19 mouse cellular contexts compared by ENCODE assay signal in genomic region chr16:57417017-57417416, GRCm38 (mm10).
DNase-seq lines count a peak whose midpoint lies in the region; ATAC-seq and TF ChIP-seq lines count a peak whose summit lies in the region.
"Had no signal": no experiment of that assay in that cellular context is flagged by ENCODE, and none has a peak within 500 bp of the region (broad histone marks: within the 10 kb centered on the region; RNA-seq: fewer than 3 reads in every experiment).

No protein-coding gene starts in this region.

- no peak for TF ChIP-seq CTCF in heart, postnatal 0 days (IDR thresholded peaks at IDR 0.05; ENCODE audit: low read depth)

- no peak for DNase-seq in heart, postnatal 14 days
- DNase-seq in heart, postnatal 0 days (ENCODE audit: low spot score): no peak
- DNase-seq in heart, adult 8-10 months (ENCODE audit: low spot score): no peak
- peak; percentile 20 for DNase-seq in testis, postnatal 10 days (ENCODE audit: low spot score)
- DNase-seq in testis, postnatal 14 days (ENCODE audit: low spot score): no peak
- DNase-seq: adrenal gland, postnatal 10 days; cerebellum, adult 11 months; cerebellum, adult 8-10 months; cerebellum, postnatal 14 days; embryo, embryonic 11 days; gastrocnemius, postnatal 36 days; heart, postnatal 10 days; kidney, adult 11 months; kidney, adult 9 months had no signal

- peak overlapping the region; percentile 58 for H3K27ac ChIP-seq in heart, embryonic 13.5 days (replicated peaks)
- no peak overlapping the region for H3K27ac ChIP-seq in heart, postnatal 0 days (ENCODE audit: low read depth)
- H3K27ac ChIP-seq in hindbrain, embryonic 12.5 days: no peak overlapping the region
- H3K27ac ChIP-seq: embryonic facial prominence, embryonic 15.5 days; forebrain, embryonic 15.5 days; hindbrain, postnatal 0 days had no signal

- H3K9ac ChIP-seq in heart, embryonic 13.5 days: no peak overlapping the region
- no peak overlapping the region for H3K9ac ChIP-seq in heart, postnatal 0 days (replicated peaks; ENCODE audit: low read depth, low read length)
- H3K9ac ChIP-seq in hindbrain, embryonic 12.5 days: no peak overlapping the region
- H3K9ac ChIP-seq: embryonic facial prominence, embryonic 15.5 days; forebrain, embryonic 15.5 days had no signal

- peaks cover 53% of the 10 kb centered on the region for H3K4me1 ChIP-seq in heart, embryonic 13.5 days
- peaks cover 12% of the 10 kb centered on the region; the same call in 1 of the 2 replicates for H3K4me1 ChIP-seq in heart, postnatal 0 days (ENCODE audit: control insufficient read depth, insufficient read depth)
- H3K4me1 ChIP-seq in hindbrain, embryonic 12.5 days: no peaks in the 10 kb centered on the region
- H3K4me1 ChIP-seq: forebrain, embryonic 15.5 days had no signal

- TF ChIP-seq EP300 in heart, postnatal 0 days (IDR thresholded peaks at IDR 0.05; ENCODE audit: low read depth): no peak

- peak overlapping the region; percentile 52 for H3K4me2 ChIP-seq in heart, embryonic 13.5 days
- H3K4me2 ChIP-seq in heart, postnatal 0 days (ENCODE audit: low read depth, low read length): no peak overlapping the region
- no peak overlapping the region for H3K4me2 ChIP-seq in hindbrain, embryonic 12.5 days (replicated peaks)
- H3K4me2 ChIP-seq: embryonic facial prominence, embryonic 15.5 days; forebrain, embryonic 15.5 days had no signal

- H3K27me3 ChIP-seq in heart, embryonic 13.5 days (replicated peaks): no peaks in the 10 kb centered on the region
- no peaks in the 10 kb centered on the region for H3K27me3 ChIP-seq in heart, postnatal 0 days (ENCODE audit: control insufficient read depth, insufficient read depth, low read length)
- no peaks in the 10 kb centered on the region for H3K27me3 ChIP-seq in hindbrain, embryonic 12.5 days
- H3K27me3 ChIP-seq: embryonic facial prominence, embryonic 15.5 days; forebrain, embryonic 15.5 days had no signal

- no peak for ATAC-seq in heart, embryonic 13.5 days (ENCODE audit: extremely low read depth, insufficient number of reproducible peaks, low FRiP score, low TSS enrichment)
- 0 out of 2 replicates have a peak, but pooled peaks have one; percentile 1 for ATAC-seq in heart, postnatal 0 days (ENCODE audit: insufficient read depth, low read depth)
- ATAC-seq in hindbrain, embryonic 12.5 days (ENCODE audit: low FRiP score): no peak
- ATAC-seq: forebrain, embryonic 15.5 days; hindbrain, postnatal 0 days had no signal

- H3K4me3 ChIP-seq in heart, embryonic 13.5 days: 0 out of 2 replicates have a peak overlapping the region, but pooled peaks have one; percentile 15
- H3K4me3 ChIP-seq in heart, postnatal 0 days (ENCODE audit: low read depth, low read length): no peak overlapping the region
- H3K4me3 ChIP-seq in hindbrain, embryonic 12.5 days: no peak overlapping the region
- H3K4me3 ChIP-seq: embryonic facial prominence, embryonic 15.5 days; forebrain, embryonic 15.5 days had no signal

- intact Hi-C loops in heart, postnatal 14 days (cut with DNase I): loop anchor here (5.0 kb wide), 1 partner anchor 160 kb away; no protein-coding TSS in a partner anchor

- WGBS in heart, embryonic 13.5 days: 27% methylated on average over 9 of the region's 9 CpGs
- WGBS in heart, postnatal 0 days: 37% methylated on average over 9 of the region's 9 CpGs
- 85% methylated on average over 9 of the region's 9 CpGs for WGBS in hindbrain, embryonic 12.5 days

- peaks cover 7% of the 10 kb centered on the region; the same call in 1 of the 2 replicates for H3K9me3 ChIP-seq in heart, embryonic 13.5 days
- peaks cover 4% of the 10 kb centered on the region; the same call in 1 of the 2 replicates for H3K9me3 ChIP-seq in heart, postnatal 0 days (replicated peaks; ENCODE audit: control insufficient read depth, low read length)
- H3K9me3 ChIP-seq in hindbrain, embryonic 12.5 days (replicated peaks): no peaks in the 10 kb centered on the region
- H3K9me3 ChIP-seq: forebrain, embryonic 15.5 days had no signal

- no peaks in the 10 kb centered on the region for H3K36me3 ChIP-seq in heart, embryonic 13.5 days
- H3K36me3 ChIP-seq in heart, postnatal 0 days (replicated peaks; ENCODE audit: control insufficient read depth, insufficient read depth, low read length): no peaks in the 10 kb centered on the region
- H3K36me3 ChIP-seq in hindbrain, embryonic 12.5 days: no peaks in the 10 kb centered on the region
- H3K36me3 ChIP-seq: embryonic facial prominence, embryonic 15.5 days; forebrain, embryonic 15.5 days had no signal
